Mouse (Mus musculus) cerebellum, adult (tissue): ENCODE results near the gene Mef2c.

Source experiments
- ATAC-seq: cut with Nextera tagmentation; 2 replicates; pipeline ENCODE4 v1.9.2; 2017; ENCODE audit warnings: mild to moderate bottlenecking, moderate library complexity, mixed read lengths; ENCODE audit not compliant: insufficient number of reproducible peaks, low FRiP score, low TSS enrichment

Gene Mef2c

DNA sequence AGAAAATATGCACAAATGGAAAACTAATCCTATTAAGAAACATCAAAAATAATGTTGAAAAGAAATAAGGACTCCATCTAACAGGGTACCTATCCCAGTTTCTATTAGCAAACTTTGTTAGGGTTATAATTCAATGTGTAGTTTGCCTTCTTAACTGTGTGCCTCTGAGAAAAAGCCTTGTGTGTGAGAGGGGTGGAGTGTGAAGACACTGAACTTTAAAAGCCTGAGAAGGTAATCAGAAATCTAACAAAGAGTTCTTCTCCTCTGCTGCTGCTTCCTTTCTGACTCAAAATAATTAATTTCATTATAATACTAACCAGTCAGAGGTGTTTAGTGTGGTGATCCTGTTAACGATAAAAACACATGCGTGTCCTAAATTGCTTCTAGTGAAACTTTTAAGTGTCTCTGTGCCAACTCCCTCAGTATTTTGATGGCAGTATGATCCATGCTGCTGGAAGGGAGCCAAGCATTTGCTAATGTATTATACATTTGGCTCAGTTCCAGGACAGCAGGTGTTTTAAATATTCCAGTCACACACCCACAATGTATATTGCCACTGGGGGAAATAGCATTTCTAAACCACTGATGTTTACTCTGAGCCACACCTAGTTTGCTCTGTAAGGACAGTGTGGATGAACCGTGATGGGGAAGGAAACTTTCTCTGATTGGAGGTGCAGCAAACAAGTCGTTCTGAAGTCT is 104.2 kb downstream of the Mef2c start:
- ATAC-seq, result no peak

DNA sequence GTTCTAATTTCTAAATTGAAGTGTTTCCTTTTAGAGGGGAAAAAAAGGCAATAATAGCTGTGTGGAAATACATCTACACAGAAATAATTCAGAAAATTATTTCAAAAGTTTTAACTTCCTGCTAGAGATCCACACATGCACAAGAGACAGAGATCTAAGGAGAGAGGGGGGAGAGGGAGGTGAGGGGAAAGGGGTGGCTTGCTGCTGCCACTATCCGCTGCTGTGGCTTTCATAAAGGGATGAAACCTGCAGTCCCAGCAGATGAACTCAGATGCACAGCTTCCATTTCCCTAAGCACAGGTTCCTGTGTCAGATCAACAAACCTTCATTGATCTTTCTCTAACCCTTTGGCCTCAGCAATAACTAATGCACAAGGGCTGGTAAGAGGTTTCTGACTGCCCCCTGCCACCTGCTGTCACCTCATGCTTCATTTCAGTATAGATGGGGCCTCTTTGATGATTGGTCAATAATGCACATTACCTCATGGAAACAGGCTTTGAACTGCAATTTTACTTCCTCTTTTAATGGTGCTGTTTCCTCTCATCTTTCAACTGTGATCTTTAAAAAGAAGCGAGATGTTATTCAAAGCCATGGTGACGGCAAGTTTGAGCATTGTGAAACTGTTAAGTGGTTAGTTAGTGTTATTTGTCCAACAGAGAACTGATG is 105.2 kb downstream of the Mef2c start:
- ATAC-seq, result no peak

DNA sequence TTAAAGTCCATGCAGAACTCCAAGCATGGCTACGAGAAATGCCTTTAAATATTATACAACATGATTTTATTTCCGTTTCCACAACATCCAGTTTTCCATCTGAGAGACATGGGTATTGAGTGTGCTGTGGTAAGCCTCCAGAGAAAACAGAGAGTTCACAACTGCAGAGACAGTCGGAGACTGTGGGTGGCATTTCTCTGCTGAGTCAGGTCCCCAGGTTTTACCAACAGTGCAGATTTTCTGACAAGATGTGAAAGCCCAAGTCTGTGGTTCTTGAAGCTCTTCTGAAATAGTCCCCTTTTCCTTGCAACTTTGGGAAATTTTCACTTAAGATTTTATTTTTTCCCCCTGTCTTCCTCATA is 105.7 kb downstream of the Mef2c start:
- ATAC-seq, result no peak

GRCm38 (mm10) chr13:83610124-83610523 is 106.3 kb downstream of the Mef2c start:
- ATAC-seq, result no peak

- ATAC-seq, result no peak
Measured at GRCm38 (mm10) chr13:83612195-83612594, 108.4 kb downstream of the Mef2c start.

DNA sequence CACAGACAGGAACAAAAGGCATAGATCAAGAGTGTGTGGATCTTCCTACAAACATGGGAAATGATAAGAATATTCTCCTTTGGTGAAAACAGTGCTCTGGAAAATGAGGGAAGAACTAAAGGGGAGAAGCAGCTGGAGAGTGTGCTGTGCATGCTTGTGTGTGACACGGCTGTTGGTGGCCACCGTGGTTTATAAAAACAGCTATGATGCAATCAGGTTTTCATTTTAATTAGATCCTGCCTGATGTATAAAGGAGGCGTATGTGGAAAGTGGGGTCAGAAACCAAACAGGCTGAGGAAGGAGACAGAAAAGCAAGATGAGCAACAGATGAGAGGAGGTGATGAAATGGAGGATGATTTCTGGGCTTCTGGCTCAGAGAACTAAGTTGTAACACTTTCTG is 112.0 kb downstream of the Mef2c start:
- no peak for ATAC-seq

GRCm38 (mm10) chr13:83624651-83625050 is 120.8 kb downstream of the Mef2c start:
- no peak for ATAC-seq

DNA sequence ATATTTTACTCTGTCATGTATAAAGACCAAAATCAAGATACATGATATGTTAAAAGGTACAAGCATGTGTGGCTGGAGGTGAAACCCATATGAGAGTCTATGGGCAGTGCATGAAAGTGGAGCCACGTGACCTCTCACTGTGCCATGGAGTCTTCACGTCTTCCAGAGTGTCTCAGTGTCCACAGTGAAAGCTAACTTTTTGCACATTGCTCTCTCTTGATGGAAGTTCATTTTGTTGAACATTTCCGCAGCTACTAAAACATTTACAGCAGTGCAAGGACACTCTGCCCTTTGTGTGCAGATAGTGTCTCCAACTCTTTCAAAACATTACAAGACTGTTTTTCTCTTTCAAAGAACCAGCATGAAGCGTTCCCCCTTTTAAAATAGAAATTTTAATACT is 123.6 kb downstream of the Mef2c start:
- no peak for ATAC-seq

GRCm38 (mm10) chr13:83628139-83628538 is 124.3 kb downstream of the Mef2c start:
- ATAC-seq, result no peak

DNA sequence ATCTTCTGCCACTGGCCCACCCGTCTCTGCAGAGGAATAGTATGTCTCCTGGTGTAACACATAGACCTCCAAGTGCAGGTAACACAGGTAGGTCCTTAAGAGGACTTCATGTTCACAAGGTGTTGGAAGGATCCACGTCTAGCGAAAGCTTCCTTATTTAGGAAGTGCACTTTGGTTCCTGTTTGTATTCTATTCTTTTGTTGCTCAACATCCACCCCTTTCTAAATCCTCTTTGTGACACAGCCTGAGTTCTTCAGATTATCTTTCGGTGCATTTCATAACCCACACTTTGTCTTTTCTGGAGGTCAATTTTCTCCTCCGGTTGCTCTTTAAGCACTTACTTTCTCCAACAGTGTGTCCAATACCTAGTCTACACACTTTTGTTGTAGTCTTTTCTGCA is 129.3 kb downstream of the Mef2c start:
- ATAC-seq, result no peak

GRCm38 (mm10) chr13:83635218-83635617 is 131.4 kb downstream of the Mef2c start:
- no peak for ATAC-seq

DNA sequence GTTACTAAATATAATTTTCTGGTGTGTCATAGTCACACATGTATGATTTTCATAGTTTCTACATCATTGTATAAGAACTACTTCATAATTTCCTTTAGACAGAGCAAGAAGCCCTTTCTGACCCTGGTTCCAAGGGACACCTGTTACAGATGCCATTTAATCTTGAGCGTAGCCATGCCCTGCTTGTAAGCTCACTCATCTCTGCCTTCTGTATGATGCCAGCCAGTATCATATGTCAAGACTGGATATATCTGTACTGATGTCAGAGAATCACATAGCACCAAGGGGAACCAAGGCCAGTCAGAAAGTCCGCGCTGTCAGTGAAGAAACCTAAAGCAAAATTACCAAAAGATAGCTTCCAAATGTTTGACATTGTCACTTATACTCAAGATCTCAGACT is 133.8 kb downstream of the Mef2c start:
- ATAC-seq, result no peak

- ATAC-seq, result no peak
Measured at GRCm38 (mm10) chr13:83638735-83639134, 134.9 kb downstream of the Mef2c start.

GRCm38 (mm10) chr13:83649051-83649450 is 145.2 kb downstream of the Mef2c start:
- ATAC-seq, result no peak

DNA sequence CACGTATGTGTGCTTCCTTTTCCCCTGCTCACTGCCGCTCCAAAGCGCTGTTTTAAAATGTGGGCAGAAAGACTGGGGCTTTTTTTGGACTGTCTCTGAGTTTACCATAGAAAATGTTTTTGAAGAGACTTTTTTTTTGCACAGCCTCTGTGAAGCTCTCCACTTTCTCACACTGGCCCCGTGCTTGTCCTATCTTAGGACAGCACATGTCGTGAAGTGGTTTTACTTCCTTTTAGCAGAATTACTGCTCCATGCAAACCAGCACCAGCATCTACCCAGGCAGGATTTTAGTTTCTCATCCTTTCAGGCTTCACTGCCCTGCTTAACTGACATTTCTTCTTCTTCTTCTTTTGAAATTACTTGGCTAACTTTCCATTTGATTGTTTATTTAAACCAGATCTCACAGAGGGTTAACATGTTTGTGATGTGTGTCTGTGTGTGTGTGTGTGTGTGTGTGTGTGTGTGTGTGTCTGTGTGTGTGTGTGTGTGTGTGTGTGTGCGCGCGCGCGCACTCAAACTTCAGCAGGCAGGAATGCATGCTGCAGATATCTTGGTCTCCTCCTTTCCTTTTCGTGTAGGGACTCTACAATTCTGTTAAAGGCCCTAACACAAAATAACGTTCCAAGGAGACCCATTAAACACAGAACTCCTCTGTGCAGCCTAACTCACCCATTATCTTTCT is 146.1 kb downstream of the Mef2c start:
- no peak for ATAC-seq

- ATAC-seq, result no peak
Measured at GRCm38 (mm10) chr13:83650807-83651206, 147.0 kb downstream of the Mef2c start.

- no peak for ATAC-seq
Measured at GRCm38 (mm10) chr13:83651941-83652548, 148.2 kb downstream of the Mef2c start.

GRCm38 (mm10) chr13:83652560-83652959 is 148.7 kb downstream of the Mef2c start:
- ATAC-seq, result no peak

GRCm38 (mm10) chr13:83654889-83655769 is 151.3 kb downstream of the Mef2c start:
- peak; percentile 73 for ATAC-seq

DNA sequence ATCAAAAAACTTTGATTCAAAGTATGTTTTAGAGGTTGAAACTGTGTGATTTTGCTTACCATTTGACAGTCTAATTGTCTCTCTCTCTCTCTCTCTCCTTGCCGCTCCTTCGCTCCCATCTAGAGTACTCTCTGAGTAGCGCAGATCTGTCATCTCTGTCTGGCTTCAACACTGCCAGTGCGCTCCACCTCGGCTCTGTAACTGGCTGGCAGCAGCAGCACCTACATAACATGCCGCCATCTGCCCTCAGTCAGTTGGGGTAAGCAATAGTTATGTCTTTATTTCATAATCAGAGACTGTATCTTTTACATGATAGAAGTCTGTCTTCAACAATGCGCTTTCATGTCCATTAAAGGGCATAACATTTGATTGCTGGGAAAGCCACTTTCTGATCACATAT is 152.3 kb downstream of the Mef2c start:
- no peak for ATAC-seq
